Mouse (Mus musculus) cerebellum, adult 2 months (tissue): Measurements from ENCODE around the gene Lrrc42. TPM values are rescaled to one million over a fixed set of nuclear protein-coding genes. Genes with fewer than 3 reads are reported as not detected.

Experiments
- DNase-seq, 2 experiments: peaks; one replicate each; pipeline ENCODE4 v3.0.0; 2021
- H3K27ac ChIP-seq: fragments of 200-500 bp; 2 replicates; pipeline ENCODE4 v1.5.1; 2012; ENCODE audit warnings: low read length, control low read depth, inconsistent platforms; ENCODE audit not compliant: insufficient read depth
- H3K27me3 ChIP-seq: fragments of 200-500 bp; 2 replicates; pipeline ENCODE4 v1.6.1; 2012; ENCODE audit warnings: inconsistent platforms, mild to moderate bottlenecking, low read length, moderate library complexity; ENCODE audit not compliant: control insufficient read depth, insufficient read depth
- H3K4me1 ChIP-seq: fragments of 200-500 bp; 2 replicates; pipeline ENCODE4 v1.6.1; 2011; ENCODE audit warnings: low read length; ENCODE audit not compliant: control insufficient read depth, insufficient read depth
- H3K4me3 ChIP-seq: fragments of 200-500 bp; replicated peaks from 2 replicates; pipeline ENCODE3; 2011; ENCODE audit warnings: mild to moderate bottlenecking, low read depth, low read length, control low read depth; ENCODE audit not compliant: insufficient read depth
- CTCF ChIP-seq: fragments of 200-500 bp; IDR thresholded peaks from 2 replicates; pipeline ENCODE4 v1.5.1; 2011; ENCODE audit warnings: low read depth, mild to moderate bottlenecking, control low read depth, low read length, moderate library complexity, borderline replicate concordance; ENCODE audit not compliant: insufficient read depth
- POLR2A ChIP-seq: fragments of 200-500 bp; IDR thresholded peaks from 2 replicates; pipeline ENCODE4 v1.6.1; 2011; ENCODE audit warnings: low read length, control low read depth, borderline replicate concordance; ENCODE audit not compliant: insufficient read depth
- WGBS: fragments of 180-500 bp; shearing (Covaris S2); methylation state at CpG from one replicate; pipeline ENCODE4 v1.1.7; 2018; 5-methylcytosine and 5-hydroxymethylcytosine counted together
- polyA plus RNA-seq: library from polyadenylated mRNA; depleted of rRNA; stranded (reverse); fragments of >200 nt; gene quantifications from 2 replicates; pipeline ENCODE4 v1.2.3, GENCODE M21; 2012

The Lrrc42 gene
- polyA plus RNA-seq, 1 experiment = 24.1 TPM

DNA sequence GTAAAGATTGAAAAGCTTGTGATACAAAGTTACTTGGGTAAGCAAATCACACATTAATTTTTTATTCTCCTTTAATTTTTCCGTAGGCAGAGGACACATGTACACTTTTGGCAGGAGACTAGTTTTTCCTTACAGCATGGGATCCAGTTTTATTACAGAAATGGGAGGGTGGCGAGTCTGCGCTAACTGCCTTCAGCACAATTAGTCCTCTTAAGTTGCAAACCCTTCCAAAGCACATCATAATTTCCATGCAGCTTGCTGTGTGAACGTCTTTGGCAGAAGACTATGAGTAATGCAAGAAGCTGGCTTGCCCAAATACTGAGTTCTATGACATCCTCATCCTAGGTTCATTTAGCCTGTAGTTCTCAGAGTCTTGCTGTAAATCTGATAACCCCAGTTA, 20.4 kb upstream of the Lrrc42 start:
- no peak for DNase-seq
- Histone ChIP-seq H3K4me3 (no peak overlapping the region), H3K4me1 (no peaks in the 10 kb centered on the region), H3K27ac (no peak overlapping the region), H3K27me3 (no peaks in the 10 kb centered on the region)
- TF ChIP-seq POLR2A (no peak), CTCF (no peak)
- WGBS = 77% methylated on average over 4 of the region's 4 CpGs

DNA sequence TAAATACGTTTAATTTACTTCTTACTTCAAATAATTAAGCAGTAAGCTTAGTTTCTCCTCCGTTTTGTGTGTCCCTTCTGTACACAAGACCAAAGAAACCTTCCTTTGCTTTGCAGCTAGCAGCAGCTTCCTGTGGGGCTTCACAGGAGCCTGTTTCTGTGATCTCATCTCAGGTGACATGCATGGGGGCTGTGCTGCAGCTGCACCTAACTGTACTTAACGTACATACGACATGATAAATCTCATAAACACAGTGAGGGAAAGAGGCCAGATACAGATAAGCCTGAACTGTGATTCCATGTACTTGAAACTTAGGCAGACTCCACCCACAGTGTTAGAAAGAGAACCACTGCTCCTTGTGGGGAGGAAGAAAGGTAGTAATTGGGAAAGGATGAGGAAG, 6.7 kb upstream of the Lrrc42 start:
- TF ChIP-seq POLR2A (no peak), CTCF (no peak)
- 86% methylated on average over 4 of the region's 4 CpGs for WGBS
- no peaks in the 10 kb centered on the region for H3K27me3 ChIP-seq
- DNase-seq = no peak
- H3K27ac ChIP-seq = no peak overlapping the region
- H3K4me3 ChIP-seq = no peak overlapping the region
- no peaks in the 10 kb centered on the region for H3K4me1 ChIP-seq

DNA sequence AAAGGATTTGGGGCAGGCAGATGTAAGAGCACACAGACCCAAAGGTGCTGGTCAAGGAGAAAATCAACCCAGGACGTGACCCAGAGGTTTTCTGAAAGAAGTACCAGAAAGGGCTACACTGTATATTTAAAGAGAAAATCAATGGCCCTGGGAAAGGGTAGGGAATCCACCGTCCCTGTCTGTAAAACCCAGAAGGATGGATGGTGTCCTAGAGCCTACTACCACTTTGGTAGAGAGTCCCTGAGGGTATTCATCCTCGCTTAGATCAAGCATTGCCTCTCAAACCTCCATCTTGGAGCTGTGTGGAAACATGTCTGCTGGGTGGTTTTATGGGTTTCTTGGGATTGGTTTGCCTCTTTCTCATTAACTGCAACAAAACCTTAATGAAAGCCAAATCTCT, 1.1 kb upstream of the Lrrc42 start:
- TF ChIP-seq POLR2A (no peak), CTCF (no peak)

DNA sequence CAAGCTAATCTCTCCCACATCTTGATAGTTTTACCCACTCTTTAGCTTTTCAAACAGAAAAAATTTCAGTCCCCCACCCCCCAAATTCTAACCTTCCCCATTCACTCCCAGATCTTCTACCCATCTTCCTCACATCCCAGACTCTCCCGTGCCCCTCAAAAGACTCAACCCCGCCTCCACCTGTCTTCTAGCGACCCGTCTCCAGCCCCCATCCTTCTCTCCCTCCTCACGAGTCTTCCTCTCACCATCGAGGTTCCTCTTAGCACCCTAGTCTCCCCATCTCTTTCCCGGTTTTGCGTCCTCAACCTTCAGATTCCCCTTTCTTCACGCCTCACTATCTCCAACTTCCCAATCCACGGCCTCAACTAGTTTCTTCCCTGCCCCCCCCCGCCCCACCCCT, 810 bp downstream of the Lrrc42 start:
- 3% methylated on average over 11 of the region's 11 CpGs for WGBS
- H3K27me3 ChIP-seq = no peaks in the 10 kb centered on the region
- H3K4me3 ChIP-seq = peak overlapping the region; percentile 87

More for the DNA sequence above, 1.1 kb upstream of the Lrrc42 start:
- Histone ChIP-seq H3K4me3 (peak overlapping the region; percentile 87), H3K27me3 (no peaks in the 10 kb centered on the region), H3K4me1 (no peaks in the 10 kb centered on the region), H3K27ac (peak overlapping the region; percentile 28; the same call in 1 of the 2 replicates)
- 9% methylated on average over 3 of the region's 3 CpGs for WGBS
- peak; percentile 18 to 29 for DNase-seq

DNA sequence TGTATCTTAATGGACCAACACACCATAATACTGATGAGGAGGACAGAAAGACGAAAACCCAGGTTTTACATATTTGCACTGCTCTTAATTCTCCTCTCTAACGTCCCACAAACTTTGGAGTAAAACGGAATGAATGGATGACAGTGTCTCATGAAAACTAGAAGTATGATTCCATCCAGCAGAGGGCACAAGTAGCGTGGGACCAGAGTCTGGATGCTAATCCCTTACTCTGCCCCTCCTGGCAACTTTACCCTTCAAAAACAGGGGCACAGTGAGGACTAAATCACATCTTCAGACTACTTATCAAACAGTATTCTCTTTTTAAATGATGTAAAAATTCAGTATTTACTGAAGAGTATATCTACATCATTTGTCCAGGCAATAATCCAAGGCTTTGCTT, 2.8 kb downstream of the Lrrc42 start:
- TF ChIP-seq CTCF = peak; percentile 70
- no peak for TF ChIP-seq POLR2A
- Histone ChIP-seq H3K27ac (no peak overlapping the region), H3K27me3 (no peaks in the 10 kb centered on the region), H3K4me3 (no peak overlapping the region), H3K4me1 (no peaks in the 10 kb centered on the region)
- 18% methylated on average over 4 of the region's 4 CpGs for WGBS
- DNase-seq = peak; percentile 17 to 53

More for the DNA sequence above, 810 bp downstream of the Lrrc42 start:
- Histone ChIP-seq H3K4me1 (no peaks in the 10 kb centered on the region), H3K27ac (peak overlapping the region; percentile 74)
- TF ChIP-seq CTCF (no peak), POLR2A (no peak)
- DNase-seq = peak; percentile 15 to 32

DNA sequence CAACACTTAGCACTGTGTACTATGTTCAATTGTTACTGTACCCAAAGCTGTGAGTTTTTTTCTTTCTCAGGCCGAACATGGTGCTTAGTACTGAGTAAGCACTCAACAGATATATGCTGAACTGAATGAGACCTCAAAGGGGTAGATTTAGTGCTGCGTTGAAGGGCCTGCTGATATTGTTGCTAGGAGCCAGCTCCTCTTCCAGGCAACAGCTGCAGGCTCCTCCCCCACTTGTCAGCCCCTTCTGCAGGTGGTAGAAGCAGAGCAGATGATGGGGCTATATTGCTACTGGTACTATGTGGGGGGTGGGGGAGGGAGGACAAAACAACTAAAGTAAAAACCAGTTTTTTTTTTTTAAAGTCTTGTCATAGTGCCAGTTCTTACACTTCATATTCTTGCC, 3.9 kb downstream of the Lrrc42 start:
- H3K27me3 ChIP-seq = no peaks in the 10 kb centered on the region
- H3K27ac ChIP-seq = no peak overlapping the region
- WGBS = 44% methylated on average over 2 of the region's 2 CpGs

DNA sequence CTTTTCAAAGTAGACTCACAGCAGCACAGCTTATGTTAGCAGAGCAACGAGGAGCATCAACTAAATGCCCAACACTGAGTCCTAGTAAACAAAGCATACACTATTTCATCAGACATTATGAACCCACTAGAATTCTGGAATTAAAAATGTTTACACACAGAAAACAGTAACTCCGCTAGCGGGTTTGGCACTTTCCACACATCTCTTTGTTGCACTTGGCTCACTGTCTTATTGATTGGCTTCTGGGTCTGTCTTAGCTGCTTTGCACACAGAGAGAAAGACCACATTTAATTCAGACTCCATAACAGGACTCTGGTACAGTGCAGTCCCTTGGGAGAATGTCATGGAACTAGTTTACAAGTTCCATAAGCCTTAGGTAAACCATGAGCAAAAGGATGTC, 5.3 kb downstream of the Lrrc42 start:
- no peak for DNase-seq
- TF ChIP-seq CTCF = no peak
- TF ChIP-seq POLR2A = no peak
- Histone ChIP-seq H3K4me3 (no peak overlapping the region), H3K27me3 (no peaks in the 10 kb centered on the region), H3K4me1 (0 out of 2 replicates have a peak, but pooled peaks cover 2% of the 10 kb centered on the region), H3K27ac (no peak overlapping the region)
- 69% methylated on average over 3 of the region's 3 CpGs for WGBS

More for the DNA sequence above, 3.9 kb downstream of the Lrrc42 start:
- TF ChIP-seq POLR2A (no peak), CTCF (no peak)
- DNase-seq = no peak
- Histone ChIP-seq H3K4me3 (no peak overlapping the region), H3K4me1 (no peaks in the 10 kb centered on the region)

DNA sequence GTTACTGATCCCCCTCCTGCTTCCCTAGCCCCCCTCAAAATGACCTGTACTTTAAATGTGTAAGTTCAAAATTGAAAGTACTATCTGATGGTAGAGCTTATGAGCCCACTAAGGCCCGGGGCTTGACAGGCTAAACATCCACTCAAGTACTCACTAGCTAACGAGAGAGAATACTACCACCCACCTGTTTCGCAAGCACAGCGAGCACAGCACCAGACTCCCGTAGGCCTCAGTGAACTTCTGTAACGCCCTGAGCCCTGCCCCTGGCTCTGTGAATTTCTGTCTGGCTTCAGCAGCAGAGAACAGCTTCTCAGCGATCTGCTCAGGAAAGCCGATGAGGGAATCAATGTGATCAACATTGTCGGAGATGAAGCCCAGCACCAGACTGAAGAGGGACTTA, 6.2 kb downstream of the Lrrc42 start:
- no peak overlapping the region for H3K4me3 ChIP-seq
- H3K27me3 ChIP-seq = no peaks in the 10 kb centered on the region
- H3K4me1 ChIP-seq = 0 out of 2 replicates have a peak, but pooled peaks cover 2% of the 10 kb centered on the region
- no peak for DNase-seq
- no peak for TF ChIP-seq POLR2A
- TF ChIP-seq CTCF = no peak
- 78% methylated on average over 9 of the region's 9 CpGs for WGBS
- H3K27ac ChIP-seq = no peak overlapping the region
